Mouse (Mus musculus) telencephalon, adult 2 months (tissue): ENCODE data around the gene Bricd5.
A peak's percentile ranks its signal among the peaks of the same experiment; 100 is the strongest.
"Not testable (repeated sequence)": the region's sequence is repeated elsewhere in the genome, so short reads cannot be mapped to it uniquely, and the experiment has no call there.

ENCODE experiments used
- DNase-seq: peaks from one replicate; pipeline ENCODE4 v3.0.0-alpha.2; 2011; ENCODE audit warnings: low read depth, low spot score

Bricd5 gene

GRCm38 (mm10) chr17:24473612-24474275 is at the start of gene Bricd5:
TSS of gene Bricd5 (plus strand) at chr17:24473884.
- no peak for DNase-seq

- no peak for DNase-seq
These were observed 49.2 kb upstream of the Bricd5 start for GRCm38 (mm10) chr17:24424489-24424888.

- not testable (repeated sequence) for DNase-seq
These were observed 48.4 kb upstream of the Bricd5 start for GRCm38 (mm10) chr17:24425326-24425725.

- no peak for DNase-seq
These were observed 47.8 kb upstream of the Bricd5 start for GRCm38 (mm10) chr17:24425905-24426304.

GRCm38 (mm10) chr17:24426471-24427169 is 47.1 kb upstream of the Bricd5 start, which contains the start of gene Eci1:
TSS of gene Eci1 (plus strand) at chr17:24426641.
- peak; percentile 76 for DNase-seq

GRCm38 (mm10) chr17:24427170-24427557 is 46.5 kb upstream of the Bricd5 start:
- no peak for DNase-seq

- no peak for DNase-seq
These were observed 44.3 kb upstream of the Bricd5 start for GRCm38 (mm10) chr17:24429201-24429983.

GRCm38 (mm10) chr17:24437016-24437415 is 36.7 kb upstream of the Bricd5 start:
- no peak for DNase-seq

- DNase-seq: no peak
These were observed 33.3 kb upstream of the Bricd5 start for GRCm38 (mm10) chr17:24440377-24440776.

GRCm38 (mm10) chr17:24441148-24441547 is 32.5 kb upstream of the Bricd5 start:
- no peak for DNase-seq

GRCm38 (mm10) chr17:24442107-24442506 is 31.6 kb upstream of the Bricd5 start:
- DNase-seq: no peak

GRCm38 (mm10) chr17:24442632-24443155 is 31.0 kb upstream of the Bricd5 start, which contains the start of gene Dnase1l2:
TSS of gene Dnase1l2 (minus strand) at chr17:24443105.
- DNase-seq: no peak

GRCm38 (mm10) chr17:24443409-24443808 is 30.3 kb upstream of the Bricd5 start:
- peak; percentile 23 for DNase-seq

- DNase-seq: no peak
These were observed 27.1 kb upstream of the Bricd5 start for GRCm38 (mm10) chr17:24446590-24446989.

GRCm38 (mm10) chr17:24449507-24449906 is 24.2 kb upstream of the Bricd5 start:
- DNase-seq: no peak

- DNase-seq: no peak
These were observed 22.5 kb upstream of the Bricd5 start for GRCm38 (mm10) chr17:24451220-24451619.

- no peak for DNase-seq
These were observed 20.3 kb upstream of the Bricd5 start for GRCm38 (mm10) chr17:24453372-24453771.

GRCm38 (mm10) chr17:24454218-24454755 is 19.4 kb upstream of the Bricd5 start:
- DNase-seq: no peak

- peak; percentile 99 for DNase-seq
These were observed 18.7 kb upstream of the Bricd5 start for GRCm38 (mm10) chr17:24454756-24455522.

- not testable (repeated sequence) for DNase-seq
These were observed 18.0 kb upstream of the Bricd5 start for GRCm38 (mm10) chr17:24455523-24456206.
